Mouse (Mus musculus) ES-Bruce4 (cell line): ENCODE data around the gene Pbxip1. TPM values are rescaled to one million over a fixed set of nuclear protein-coding genes. Genes with fewer than 3 reads are reported as not detected.
"Not testable (repeated sequence)": the region's sequence is repeated elsewhere in the genome, so short reads cannot be mapped to it uniquely, and the experiment has no call there.

Source experiments
- H3K27ac ChIP-seq: 2 replicates; pipeline ENCODE4 v1.5.1; 2012; ENCODE audit warnings: low read length, inconsistent platforms; ENCODE audit not compliant: insufficient read depth
- H3K27me3 ChIP-seq: 2 replicates; pipeline ENCODE4 v1.6.1; 2012; ENCODE audit warnings: mild to moderate bottlenecking, low read length, inconsistent platforms; ENCODE audit not compliant: control insufficient read depth, poor library complexity, insufficient read depth, severe bottlenecking
- H3K36me3 ChIP-seq: 2 replicates; pipeline ENCODE4 v1.6.1; 2012; ENCODE audit warnings: inconsistent platforms, mild to moderate bottlenecking, low read length, moderate library complexity; ENCODE audit not compliant: control insufficient read depth, poor library complexity, insufficient read depth, severe bottlenecking
- H3K4me1 ChIP-seq: one replicate; pipeline ENCODE4 v1.8.1; 2011; ENCODE audit warnings: low read length; ENCODE audit not compliant: control insufficient read depth, insufficient read depth
- H3K4me3 ChIP-seq: 2 replicates; pipeline ENCODE4 v1.5.1; 2011; ENCODE audit warnings: low read depth, mild to moderate bottlenecking, low read length
- H3K9ac ChIP-seq: 2 replicates; pipeline ENCODE4 v1.6.1; 2012; ENCODE audit warnings: low read depth, mild to moderate bottlenecking, inconsistent platforms; ENCODE audit not compliant: poor library complexity, severe bottlenecking
- H3K9me3 ChIP-seq: replicated peaks from 2 replicates; pipeline ENCODE4 v1.6.1; 2012; ENCODE audit warnings: mild to moderate bottlenecking, low read length, inconsistent platforms; ENCODE audit not compliant: control insufficient read depth, poor library complexity, insufficient read depth, severe bottlenecking
- CTCF ChIP-seq: IDR thresholded peaks from one replicate; pipeline ENCODE4 v1.8.1; 2011; ENCODE audit warnings: low read depth, low read length
- EP300 ChIP-seq: IDR thresholded peaks from 2 replicates; pipeline ENCODE4 v1.6.1; 2011; ENCODE audit warnings: low read depth, low read length; ENCODE audit not compliant: insufficient read depth
- POLR2A ChIP-seq: IDR thresholded peaks from one replicate; pipeline ENCODE4 v1.8.1; 2011; ENCODE audit warnings: low read length; ENCODE audit not compliant: insufficient read depth
- polyA plus RNA-seq: library from polyadenylated mRNA; stranded (reverse); fragments of >200 nt; gene quantifications from 2 replicates; pipeline ENCODE4 v1.2.4, GENCODE M21; 2011; ENCODE audit warnings: low read depth; ENCODE audit not compliant: missing spikeins, insufficient read depth, insufficient read length

The Pbxip1 gene
- polyA plus RNA-seq, 1 experiment = 12.2 TPM

- peaks cover 16% of the 10 kb centered on the region for H3K36me3 ChIP-seq
These were observed 11.4 kb upstream of the Pbxip1 start for GRCm38 (mm10) chr3:89425141-89425525.

DNA sequence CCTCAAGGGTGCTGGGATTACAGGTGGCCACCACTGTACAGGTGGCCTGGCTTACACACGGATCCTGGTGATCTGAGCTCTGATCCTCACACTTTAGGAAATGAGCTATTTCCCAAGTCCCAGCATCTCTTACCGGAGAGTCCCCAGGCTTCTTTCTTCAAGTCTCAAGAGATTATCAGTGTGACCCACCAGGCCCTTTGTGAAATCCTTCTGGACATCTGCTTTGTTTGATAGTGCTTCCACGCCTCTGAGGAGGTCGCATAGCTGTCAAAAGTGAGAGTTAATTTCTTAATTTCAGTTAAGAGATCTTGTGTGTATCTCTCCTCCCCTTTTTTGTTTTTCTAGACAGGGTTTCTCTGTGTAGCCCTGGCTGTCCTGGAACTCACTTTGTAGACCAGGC, 10.6 kb upstream of the Pbxip1 start:
- H3K4me3 ChIP-seq = no peak overlapping the region
- no peak overlapping the region for H3K27ac ChIP-seq
- H3K9me3 ChIP-seq = no peaks in the 10 kb centered on the region
- no peak for TF ChIP-seq EP300
- H3K9ac ChIP-seq = no peak overlapping the region
- H3K4me1 ChIP-seq = peaks cover 13% of the 10 kb centered on the region
- H3K27me3 ChIP-seq = no peaks in the 10 kb centered on the region
- H3K36me3 ChIP-seq = peaks cover 16% of the 10 kb centered on the region

More at GRCm38 (mm10) chr3:89425141-89425525, 11.4 kb upstream of the Pbxip1 start:
- Histone ChIP-seq H3K27me3 (no peaks in the 10 kb centered on the region), H3K4me3 (no peak overlapping the region), H3K4me1 (peaks cover 13% of the 10 kb centered on the region), H3K9me3 (no peaks in the 10 kb centered on the region), H3K27ac (peak overlapping the region; percentile 12; the same call in 1 of the 2 replicates), H3K9ac (no peak overlapping the region)
- TF ChIP-seq CTCF (no peak), EP300 (no peak), POLR2A (no peak)

GRCm38 (mm10) chr3:89429021-89429420, 7.5 kb upstream of the Pbxip1 start:
- not testable (repeated sequence) for H3K4me3 ChIP-seq, H3K9ac ChIP-seq, H3K9me3 ChIP-seq, H3K4me1 ChIP-seq, H3K27ac ChIP-seq, H3K27me3 ChIP-seq
- H3K36me3 ChIP-seq = peaks cover 24% of the 10 kb centered on the region

- H3K4me1 ChIP-seq = no peaks in the 10 kb centered on the region
These were observed 6.0 kb upstream of the Pbxip1 start, which contains the start of gene Pygo2 for GRCm38 (mm10) chr3:89430171-89431159. TSS of gene Pygo2 (plus strand) at chr3:89430214.

DNA sequence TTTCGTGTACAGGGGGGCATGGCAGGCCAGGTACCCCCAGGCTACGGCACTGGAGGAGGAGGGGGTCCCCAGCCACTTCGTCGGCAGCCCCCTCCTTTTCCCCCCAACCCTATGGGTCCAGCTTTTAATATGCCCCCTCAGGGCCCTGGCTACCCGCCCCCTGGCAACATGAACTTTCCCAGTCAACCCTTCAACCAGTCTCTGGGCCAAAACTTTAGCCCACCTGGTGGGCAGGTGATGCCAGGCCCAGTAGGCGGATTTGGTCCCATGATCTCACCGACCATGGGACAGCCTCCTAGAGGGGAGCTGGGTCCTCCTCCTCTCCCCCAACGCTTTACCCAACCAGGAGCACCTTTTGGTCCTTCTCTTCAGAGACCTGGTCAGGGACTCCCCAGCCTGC, 3.9 kb upstream of the Pbxip1 start:
- Histone ChIP-seq H3K36me3 (peaks cover 15% of the 10 kb centered on the region), H3K27me3 (no peaks in the 10 kb centered on the region), H3K27ac (no peak overlapping the region), H3K4me3 (no peak overlapping the region), H3K9me3 (no peaks in the 10 kb centered on the region), H3K9ac (no peak overlapping the region), H3K4me1 (peaks cover 5% of the 10 kb centered on the region)
- no peak for TF ChIP-seq POLR2A
- no peak for TF ChIP-seq CTCF
- TF ChIP-seq EP300 = no peak

More at GRCm38 (mm10) chr3:89430171-89431159, 6.0 kb upstream of the Pbxip1 start, which contains the start of gene Pygo2:
- Histone ChIP-seq H3K9ac (peak within 1 kb of the TSS; percentile 80), H3K27me3 (no peaks in the 10 kb centered on the region), H3K36me3 (peaks cover 22% of the 10 kb centered on the region), H3K9me3 (no peaks in the 10 kb centered on the region), H3K27ac (peak within 1 kb of the TSS; percentile 10; the same call in 1 of the 2 replicates), H3K4me3 (peak within 1 kb of the TSS; percentile 78)
- TF ChIP-seq EP300 (0 out of 2 replicates have a peak, but pooled peaks have one; percentile 21), CTCF (no peak), POLR2A (peak; percentile 72)

DNA sequence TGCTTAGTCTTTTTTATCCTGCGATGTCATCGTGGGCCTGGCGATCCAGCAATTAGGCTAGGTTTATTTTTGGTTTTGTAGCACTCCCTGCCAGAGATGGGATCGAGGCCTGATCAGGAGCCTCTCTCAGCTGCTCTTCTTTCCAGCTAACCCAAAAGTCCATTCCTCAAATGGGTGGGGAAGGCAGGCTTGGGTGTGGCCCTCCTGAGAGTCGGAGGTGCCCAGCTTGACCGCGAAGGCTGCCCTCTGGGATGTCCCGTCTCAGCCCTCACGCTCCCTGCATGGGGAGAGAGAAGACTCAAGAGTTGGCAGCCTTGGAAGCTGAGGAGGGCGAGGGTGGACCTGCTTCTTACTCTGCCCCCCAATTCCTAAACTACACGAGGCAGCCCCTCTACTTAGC, 2.0 kb upstream of the Pbxip1 start:
- no peak overlapping the region for H3K9ac ChIP-seq
- H3K4me3 ChIP-seq = no peak overlapping the region
- peaks cover 10% of the 10 kb centered on the region for H3K36me3 ChIP-seq
- H3K4me1 ChIP-seq = peaks cover 5% of the 10 kb centered on the region
- no peaks in the 10 kb centered on the region for H3K9me3 ChIP-seq
- no peaks in the 10 kb centered on the region for H3K27me3 ChIP-seq
- H3K27ac ChIP-seq = peak overlapping the region; percentile 7; the same call in 1 of the 2 replicates
- no peak for TF ChIP-seq POLR2A
- no peak for TF ChIP-seq CTCF
- TF ChIP-seq EP300 = 0 out of 2 replicates have a peak, but pooled peaks have one; percentile 25
